Mouse (Mus musculus) midbrain, embryonic 11.5 days (tissue): Measurements from ENCODE around the gene Stk40. TPM values are rescaled to one million over a fixed set of nuclear protein-coding genes. Genes with fewer than 3 reads are reported as not detected.

Experiments used
- ATAC-seq: fragments of 200-750 bp; cut with Nextera tagmentation; 2 replicates; pipeline ENCODE4 v1.8.0; 2017; ENCODE audit warnings: moderate TSS enrichment, moderate library complexity; ENCODE audit not compliant: low FRiP score
- DNase-seq: peaks from one replicate; pipeline ENCODE4 v3.0.0; 2015; ENCODE audit warnings: low spot score; ENCODE audit errors: missing footprints
- H3K27ac ChIP-seq: fragments of 300-500 bp; sonication (generic); 2 replicates; pipeline ENCODE4 v1.5.1; 2014; ENCODE audit warnings: low read depth, low read length
- H3K27me3 ChIP-seq: fragments of 300-500 bp; sonication (generic); 2 replicates; pipeline ENCODE4 v1.6.1; 2014; ENCODE audit warnings: mild to moderate bottlenecking, low read length, moderate library complexity, mixed read lengths; ENCODE audit not compliant: control insufficient read depth, insufficient read depth
- H3K36me3 ChIP-seq: fragments of 300-500 bp; sonication (generic); 2 replicates; pipeline ENCODE4 v1.6.1; 2014; ENCODE audit warnings: mild to moderate bottlenecking, low read length, moderate library complexity, mixed read lengths; ENCODE audit not compliant: control insufficient read depth, insufficient read depth
- H3K4me1 ChIP-seq: fragments of 300-500 bp; sonication (generic); 2 replicates; pipeline ENCODE4 v1.6.1; 2014; ENCODE audit warnings: low read length; ENCODE audit not compliant: control insufficient read depth, insufficient read depth
- H3K4me2 ChIP-seq: fragments of 300-500 bp; sonication (generic); 2 replicates; pipeline ENCODE4 v1.6.1; 2014; ENCODE audit warnings: mild to moderate bottlenecking, moderate library complexity
- H3K4me3 ChIP-seq: fragments of 300-500 bp; sonication (generic); 2 replicates; pipeline ENCODE4 v1.5.1; 2014; ENCODE audit warnings: low read depth, low read length
- H3K9ac ChIP-seq: fragments of 300-500 bp; sonication (generic); 2 replicates; pipeline ENCODE4 v1.6.1; 2014; ENCODE audit warnings: low read length
- H3K9me3 ChIP-seq: fragments of 300-500 bp; sonication (generic); 2 replicates; pipeline ENCODE4 v1.6.1; 2016; ENCODE audit warnings: low read length; ENCODE audit not compliant: control insufficient read depth
- WGBS: fragments of 180-500 bp; shearing (Covaris S2); extraction: QIAGEN DNeasy Blood & Tissue Kit; methylation state at CpG from one replicate; pipeline ENCODE4 v1.1.7; 2014; 5-methylcytosine and 5-hydroxymethylcytosine counted together
- polyA plus RNA-seq: library from polyadenylated mRNA; unstranded; fragments of >200 nt; fragmentation: Nextera tagmentation; extraction: Ambion mirVana; gene quantifications from 2 replicates; pipeline ENCODE4 v1.2.1, GENCODE M21; 2014

The Stk40 gene
- polyA plus RNA-seq, 1 experiment from 2014 or later = 25.4 TPM

GRCm38 (mm10) chr4:126077833-126078232 lies 25.9 kb upstream of the Stk40 start:
- Histone ChIP-seq H3K9ac (no peak overlapping the region), H3K27ac (no peak overlapping the region), H3K4me1 (no peaks in the 10 kb centered on the region), H3K36me3 (no peaks in the 10 kb centered on the region), H3K4me2 (no peak overlapping the region), H3K27me3 (no peaks in the 10 kb centered on the region), H3K4me3 (no peak overlapping the region), H3K9me3 (no peaks in the 10 kb centered on the region)
- DNase-seq = no peak
- 83% methylated on average over 6 of the region's 6 CpGs for WGBS
- no peak for ATAC-seq

GRCm38 (mm10) chr4:126079266-126079665 lies 24.5 kb upstream of the Stk40 start:
- Histone ChIP-seq H3K4me3 (no peak overlapping the region), H3K4me2 (no peak overlapping the region), H3K27me3 (no peaks in the 10 kb centered on the region), H3K36me3 (no peaks in the 10 kb centered on the region), H3K4me1 (no peaks in the 10 kb centered on the region), H3K9ac (no peak overlapping the region), H3K27ac (no peak overlapping the region), H3K9me3 (no peaks in the 10 kb centered on the region)
- peak; percentile 81 for DNase-seq
- ATAC-seq = no peak
- WGBS = 84% methylated on average over 4 of the region's 4 CpGs

GRCm38 (mm10) chr4:126081601-126082000 lies 22.2 kb upstream of the Stk40 start:
- H3K36me3 ChIP-seq = no peaks in the 10 kb centered on the region
- no peaks in the 10 kb centered on the region for H3K9me3 ChIP-seq
- 92% methylated on average over 1 of the region's 1 CpGs for WGBS
- no peak for ATAC-seq
- no peak overlapping the region for H3K27ac ChIP-seq
- no peak overlapping the region for H3K9ac ChIP-seq
- no peak for DNase-seq
- H3K4me3 ChIP-seq = no peak overlapping the region
- no peaks in the 10 kb centered on the region for H3K27me3 ChIP-seq
- no peaks in the 10 kb centered on the region for H3K4me1 ChIP-seq
- no peak overlapping the region for H3K4me2 ChIP-seq

- Histone ChIP-seq H3K4me3 (no peak overlapping the region), H3K9ac (no peak overlapping the region), H3K9me3 (no peaks in the 10 kb centered on the region), H3K4me1 (no peaks in the 10 kb centered on the region), H3K4me2 (no peak overlapping the region), H3K27ac (no peak overlapping the region), H3K27me3 (no peaks in the 10 kb centered on the region), H3K36me3 (no peaks in the 10 kb centered on the region)
- 91% methylated on average over 9 of the region's 9 CpGs for WGBS
- ATAC-seq (no peak), DNase-seq (no peak)
Observed at GRCm38 (mm10) chr4:126083021-126083420, 20.7 kb upstream of the Stk40 start.

GRCm38 (mm10) chr4:126084382-126084781 lies 19.4 kb upstream of the Stk40 start:
- no peak overlapping the region for H3K4me2 ChIP-seq
- DNase-seq (no peak), ATAC-seq (no peak)
- H3K4me3 ChIP-seq = no peak overlapping the region
- no peak overlapping the region for H3K9ac ChIP-seq
- no peaks in the 10 kb centered on the region for H3K27me3 ChIP-seq
- H3K36me3 ChIP-seq = no peaks in the 10 kb centered on the region
- no peak overlapping the region for H3K27ac ChIP-seq
- H3K9me3 ChIP-seq = no peaks in the 10 kb centered on the region
- H3K4me1 ChIP-seq = no peaks in the 10 kb centered on the region
- WGBS = 66% methylated on average over 8 of the region's 8 CpGs

GRCm38 (mm10) chr4:126085996-126086576 lies 17.7 kb upstream of the Stk40 start:
- DNase-seq (peak; percentile 98), ATAC-seq (peak; percentile 63)
- Histone ChIP-seq H3K27ac (no peak overlapping the region), H3K9ac (no peak overlapping the region), H3K27me3 (no peaks in the 10 kb centered on the region), H3K4me1 (no peaks in the 10 kb centered on the region), H3K36me3 (no peaks in the 10 kb centered on the region), H3K4me3 (no peak overlapping the region), H3K9me3 (no peaks in the 10 kb centered on the region), H3K4me2 (no peak overlapping the region)
- 34% methylated on average over 7 of the region's 7 CpGs for WGBS

- H3K36me3 ChIP-seq = no peaks in the 10 kb centered on the region
- no peaks in the 10 kb centered on the region for H3K9me3 ChIP-seq
- no peaks in the 10 kb centered on the region for H3K27me3 ChIP-seq
- H3K4me3 ChIP-seq = no peak overlapping the region
- peak; percentile 65 for DNase-seq
- H3K9ac ChIP-seq = no peak overlapping the region
- no peak overlapping the region for H3K4me2 ChIP-seq
- WGBS = 91% methylated on average over 7 of the region's 7 CpGs
- no peak overlapping the region for H3K27ac ChIP-seq
- no peak for ATAC-seq
- H3K4me1 ChIP-seq = no peaks in the 10 kb centered on the region
Observed at GRCm38 (mm10) chr4:126090101-126090847, 13.5 kb upstream of the Stk40 start.

- DNase-seq (peak; percentile 39), ATAC-seq (no peak)
- Histone ChIP-seq H3K27ac (no peak overlapping the region), H3K27me3 (no peaks in the 10 kb centered on the region), H3K4me2 (no peak overlapping the region), H3K9ac (no peak overlapping the region), H3K9me3 (no peaks in the 10 kb centered on the region), H3K4me3 (no peak overlapping the region), H3K36me3 (no peaks in the 10 kb centered on the region), H3K4me1 (no peaks in the 10 kb centered on the region)
- WGBS = 74% methylated on average over 4 of the region's 4 CpGs
Observed at GRCm38 (mm10) chr4:126090848-126091124, 13.0 kb upstream of the Stk40 start.

GRCm38 (mm10) chr4:126091873-126092272 lies 11.9 kb upstream of the Stk40 start:
- Histone ChIP-seq H3K27me3 (no peaks in the 10 kb centered on the region), H3K36me3 (no peaks in the 10 kb centered on the region), H3K4me3 (no peak overlapping the region), H3K4me2 (no peak overlapping the region), H3K27ac (no peak overlapping the region), H3K9me3 (no peaks in the 10 kb centered on the region), H3K9ac (no peak overlapping the region), H3K4me1 (no peaks in the 10 kb centered on the region)
- ATAC-seq (no peak), DNase-seq (no peak)
- 82% methylated on average over 8 of the region's 8 CpGs for WGBS
